Mouse (Mus musculus): ENCODE measurements at regions not wholly inside any gene's neighbourhood (a gene's known extent, or its start where the extent isn't known, plus 50 kb on each side); places are given as distances from the start of the nearest gene placed in this dataset.

DNA sequence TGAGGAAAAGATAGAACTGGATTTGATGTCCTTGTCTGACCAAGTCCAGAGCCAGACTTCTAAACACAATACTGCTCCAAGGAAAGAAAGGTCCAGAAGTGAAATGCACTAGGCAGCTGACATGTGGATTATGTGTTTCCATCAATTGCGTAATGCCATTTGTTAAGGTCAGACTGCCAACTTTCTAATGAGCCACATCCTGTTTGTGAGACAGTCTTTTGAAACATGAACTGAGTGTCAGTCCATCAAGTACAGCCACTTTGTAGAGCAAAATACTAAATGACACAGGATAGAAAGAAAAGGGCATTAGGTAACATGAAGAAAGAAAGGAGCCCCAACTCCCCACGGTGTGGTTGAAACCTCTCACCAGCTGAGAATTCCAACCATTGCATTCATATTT lies 1010.6 kb upstream of the Cntnap5a start:
- TF ChIP-seq CTCF (IDR thresholded peaks at IDR 0.05): no peak
- TF ChIP-seq EP300 (IDR thresholded peaks at IDR 0.05): peak; percentile 31; the same call in 1 of the 2 replicates

All from lung, postnatal 0 days (tissue).